Mouse (Mus musculus): ENCODE results near the gene Wfdc6a.

The Wfdc6a gene

DNA sequence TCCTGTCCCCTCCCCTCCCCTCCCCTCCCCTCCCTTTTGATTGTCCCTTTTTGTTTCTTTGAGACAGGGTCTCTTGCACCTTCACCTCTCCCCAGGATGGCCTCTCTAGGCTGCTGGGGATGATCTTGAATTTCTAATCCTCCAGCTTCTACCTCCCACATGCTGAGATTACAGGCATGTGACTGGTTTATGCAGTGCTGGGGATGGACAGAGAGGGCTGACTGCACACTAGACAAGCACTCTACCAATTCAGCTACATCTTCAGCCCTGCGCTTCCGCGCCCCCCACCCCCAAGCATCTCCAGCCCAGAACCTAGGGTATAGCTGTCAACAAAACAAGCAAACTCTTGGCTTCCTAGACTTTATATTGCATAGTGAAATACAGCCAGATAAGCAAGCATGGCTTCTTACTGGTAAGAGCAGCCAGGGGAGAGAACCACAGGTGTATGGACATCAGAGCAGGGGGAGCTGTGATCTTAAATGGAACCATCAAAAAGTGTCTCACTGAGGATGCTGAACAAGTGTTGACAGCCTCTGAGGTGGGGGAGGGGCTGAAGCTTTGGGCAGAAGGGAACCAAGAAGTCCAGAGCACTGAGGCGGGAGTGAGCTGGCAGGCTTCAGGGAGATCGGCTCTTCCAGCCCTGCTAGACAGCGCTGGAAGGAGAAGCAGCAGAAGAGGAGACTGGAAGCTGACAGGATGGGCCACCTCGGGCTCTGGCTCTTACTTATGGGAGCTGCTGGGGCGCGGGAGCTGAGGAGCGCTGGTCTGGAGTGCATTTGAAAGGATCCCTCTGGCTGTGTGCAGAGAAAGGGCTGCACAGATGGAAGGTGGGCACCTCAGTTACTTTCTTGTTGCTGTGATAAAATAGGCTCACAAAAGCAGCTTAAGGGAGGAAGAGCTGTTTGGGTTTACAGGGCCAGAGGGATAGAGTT is 35.0 kb downstream of the Wfdc6a start:
- DNase-seq (ENCODE audit: low spot score), result no peak

DNA sequence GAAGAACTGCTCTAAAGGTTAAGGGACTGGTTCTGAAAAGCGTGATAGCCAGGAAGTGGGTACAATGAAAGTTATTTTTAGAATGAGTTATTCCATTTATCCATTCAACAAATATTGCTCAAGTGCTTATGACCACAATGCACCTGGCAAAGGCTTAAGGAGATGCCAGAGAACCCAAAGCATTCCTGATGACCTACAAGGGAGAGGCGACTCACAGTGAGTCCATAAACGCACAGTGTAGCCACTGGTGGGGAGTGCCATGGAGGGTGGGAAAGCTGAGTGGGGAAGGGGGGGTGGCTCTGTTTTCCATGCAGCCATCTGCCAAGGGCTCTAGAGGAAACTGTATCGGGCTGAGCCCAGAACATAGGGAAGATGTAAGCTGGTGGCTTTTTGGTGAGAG is 35.9 kb downstream of the Wfdc6a start:
- no peak for DNase-seq (ENCODE audit: low spot score)

DNA sequence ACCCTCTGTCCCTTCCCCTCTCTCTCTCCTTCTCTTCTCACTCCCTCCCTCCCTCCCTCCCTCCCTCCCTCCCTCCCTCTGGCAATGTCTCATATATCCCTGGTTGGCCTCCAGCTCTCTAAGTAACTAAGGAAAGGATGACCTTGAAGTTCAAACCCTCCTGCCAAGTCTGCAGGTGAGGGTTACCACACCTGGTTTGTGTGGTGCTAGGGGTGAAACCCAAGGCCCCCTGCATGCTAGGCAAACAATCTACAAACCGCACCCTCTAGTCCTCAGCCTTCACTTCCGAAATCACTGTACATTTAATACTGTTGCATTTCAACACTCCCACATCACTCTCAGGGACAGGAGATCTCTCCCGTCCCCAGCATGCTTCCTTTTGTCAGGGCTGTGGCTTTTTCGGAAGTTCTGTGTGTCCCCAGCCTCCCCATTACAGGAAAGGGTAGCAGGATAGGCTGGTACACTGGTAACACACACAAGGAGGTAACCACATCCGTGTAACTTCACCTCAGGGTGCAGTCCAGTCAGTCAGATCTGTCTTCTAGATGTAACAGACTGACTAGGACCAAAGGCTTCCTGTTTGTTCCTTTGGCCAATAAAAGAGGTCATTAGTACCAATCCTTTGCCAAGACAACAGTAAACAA is 40.7 kb downstream of the Wfdc6a start:
- DNase-seq (ENCODE audit: low spot score), result no peak

DNA sequence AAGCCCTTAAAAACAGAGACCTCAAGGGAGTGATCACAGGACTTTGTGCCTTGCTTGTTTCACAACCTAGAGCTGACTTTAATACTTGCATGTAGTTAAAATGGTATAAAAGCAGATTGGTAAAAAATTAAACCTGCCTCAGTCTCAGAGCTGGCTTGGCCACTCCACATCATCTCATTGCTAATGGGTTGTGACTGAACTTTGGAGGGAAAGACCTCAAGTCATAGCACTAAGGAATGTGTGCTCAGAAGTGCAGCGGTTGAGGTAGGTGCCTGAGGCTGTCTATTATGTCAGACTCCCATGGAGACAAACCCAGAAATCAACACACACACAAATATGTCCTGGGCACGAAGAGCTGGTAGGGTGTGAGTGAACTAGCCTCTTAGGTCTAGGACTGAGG is 41.5 kb downstream of the Wfdc6a start:
- DNase-seq (ENCODE audit: low spot score), result no peak

DNA sequence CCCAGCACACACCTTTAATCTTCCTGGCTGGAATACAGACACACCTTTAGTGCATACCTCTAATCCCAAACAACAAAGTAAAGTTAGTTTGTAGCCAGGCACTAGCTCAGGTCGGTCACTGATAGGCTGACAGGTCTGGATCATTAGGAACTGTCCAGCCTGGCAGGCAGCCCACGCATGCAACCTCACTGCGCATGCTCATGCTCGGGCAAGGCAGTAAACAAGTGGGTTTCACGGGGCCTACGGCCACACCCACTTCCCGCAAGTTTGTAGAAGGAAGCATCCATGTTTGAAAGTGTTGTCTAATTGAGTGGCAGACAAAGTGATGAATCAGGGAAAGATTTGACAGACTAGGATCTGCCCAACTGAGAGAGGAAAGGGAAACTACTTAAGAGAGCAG is 42.6 kb downstream of the Wfdc6a start:
- DNase-seq (ENCODE audit: low spot score), result no peak

DNA sequence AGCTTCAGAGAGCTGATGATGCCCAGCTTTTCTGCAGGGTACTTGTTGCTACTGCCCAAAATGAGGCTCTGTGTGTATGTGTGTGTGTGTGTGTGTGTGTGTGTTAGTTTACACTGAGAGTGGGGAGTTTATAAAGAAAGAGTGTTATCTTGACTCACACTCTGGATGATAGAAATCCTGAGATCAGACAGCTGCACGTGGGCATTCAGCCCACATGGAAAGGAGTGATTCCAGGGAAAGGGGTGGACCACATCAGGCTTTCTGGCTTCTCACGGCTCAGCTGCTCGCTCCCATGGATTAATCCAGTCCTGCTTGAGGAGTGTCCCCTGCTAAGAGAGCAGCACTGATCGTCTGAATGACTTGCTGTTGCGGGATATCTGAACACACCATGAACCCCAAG is 43.1 kb downstream of the Wfdc6a start:
- DNase-seq (ENCODE audit: low spot score), result no peak

DNA sequence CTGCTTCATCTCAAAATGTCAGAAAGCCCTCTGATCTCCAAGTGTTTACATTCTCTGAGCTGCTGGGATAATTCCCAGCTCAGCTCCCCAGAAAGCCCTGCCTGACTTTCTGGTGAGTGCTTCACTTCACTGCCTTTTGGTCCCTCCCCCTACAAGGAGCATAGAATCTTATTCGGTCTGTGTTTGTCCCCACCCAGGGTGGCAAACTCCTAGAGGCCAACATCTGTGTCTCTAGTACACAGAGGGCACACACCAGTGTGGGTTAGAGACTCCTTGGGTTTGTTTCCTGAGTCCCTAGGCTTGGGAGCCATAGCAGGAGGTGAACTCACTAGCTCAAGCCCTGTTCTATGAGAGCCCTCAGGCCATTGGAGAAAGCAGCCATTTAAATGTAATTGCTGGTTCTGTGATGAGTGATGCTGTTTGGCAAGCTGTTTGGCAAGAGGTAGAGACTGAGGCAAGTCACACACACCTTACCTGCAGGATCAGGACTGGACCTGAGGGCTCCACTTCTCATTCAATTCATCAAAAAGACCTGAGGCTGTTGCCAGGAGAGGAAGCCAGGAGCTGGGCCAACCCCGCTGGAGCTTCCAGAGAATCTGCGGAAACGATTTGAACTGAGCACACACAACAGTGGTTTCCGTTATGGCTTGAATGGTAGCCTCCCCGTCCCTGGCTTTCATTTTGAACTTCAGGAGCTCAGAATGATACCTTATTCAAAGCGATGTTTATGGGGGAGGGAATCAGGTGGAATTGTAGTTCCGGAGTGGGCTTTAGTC is 44.4 kb downstream of the Wfdc6a start:
- DNase-seq (ENCODE audit: low spot score), result no peak

DNA sequence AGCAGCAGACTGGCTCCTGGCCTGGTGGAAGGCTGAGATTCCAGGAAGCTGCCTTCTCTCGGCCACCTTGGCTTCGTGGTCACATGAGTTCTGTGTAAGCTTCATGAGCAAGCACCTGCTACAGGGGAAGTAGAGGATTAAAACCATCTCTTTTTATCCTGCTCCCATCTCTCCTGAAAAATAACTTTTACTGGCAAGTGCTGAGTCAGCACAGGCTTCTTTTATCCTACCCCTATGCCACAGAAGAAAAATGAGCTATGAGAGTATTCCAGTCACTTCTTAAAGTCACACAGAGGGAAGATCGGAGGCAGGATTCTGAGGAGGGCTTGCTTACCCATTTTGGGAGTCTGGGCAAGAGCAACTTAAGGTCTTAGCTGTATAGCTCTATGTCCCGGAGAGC is 48.2 kb downstream of the Wfdc6a start:
- no peak for DNase-seq (ENCODE audit: low spot score)

DNA sequence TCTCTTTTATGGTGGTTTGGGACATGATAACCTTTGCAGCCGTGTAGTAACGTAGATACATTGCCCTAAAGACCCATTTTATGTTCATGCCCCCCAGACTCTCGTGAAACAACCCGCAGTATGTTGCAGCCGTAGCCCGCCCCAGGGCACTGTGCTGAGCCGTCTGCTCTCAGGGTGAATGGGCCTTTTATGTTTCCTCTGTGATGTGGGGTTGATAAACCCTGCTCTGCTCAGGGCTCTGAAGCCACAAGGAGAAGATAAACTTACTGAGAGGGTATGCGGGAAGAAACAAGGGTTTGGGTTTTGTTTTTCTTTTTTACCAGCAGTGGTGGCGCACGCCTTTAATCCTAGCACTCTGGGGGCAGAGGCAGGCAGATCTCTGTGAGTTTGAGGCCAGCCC is 50.9 kb downstream of the Wfdc6a start:
- DNase-seq (ENCODE audit: low spot score), result no peak

DNA sequence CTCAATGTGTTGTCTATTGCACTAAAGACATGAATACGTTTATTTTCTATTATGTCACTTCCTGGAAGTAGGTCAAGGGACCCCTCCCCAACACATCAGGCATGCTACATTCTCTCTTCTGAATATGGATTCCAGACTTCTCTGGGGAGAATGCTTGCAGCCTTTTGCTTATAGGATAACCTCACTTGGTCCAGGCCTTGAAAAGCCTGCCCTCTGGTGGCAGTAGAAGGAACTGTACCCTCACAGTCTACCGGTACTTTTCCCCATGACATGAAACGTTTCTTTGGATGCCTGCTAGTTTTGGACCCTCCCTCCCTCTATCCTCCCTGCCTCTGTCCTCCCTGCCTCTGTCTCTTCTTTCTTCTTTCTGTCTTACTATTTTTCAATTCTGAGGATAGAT is 54.1 kb downstream of the Wfdc6a start:
- peak; percentile 78 for DNase-seq (ENCODE audit: low spot score)

Measured in ovary, postnatal 14 days (tissue).